Mouse (Mus musculus) cerebellum, adult 2 months (tissue): ENCODE measurements around the gene Tbc1d14.

Experiments used
- CTCF ChIP-seq: fragments of 200-500 bp; IDR thresholded peaks from 2 replicates; pipeline ENCODE4 v1.5.1; 2011; ENCODE audit warnings: low read depth, mild to moderate bottlenecking, control low read depth, low read length, moderate library complexity, borderline replicate concordance; ENCODE audit not compliant: insufficient read depth
- POLR2A ChIP-seq: fragments of 200-500 bp; IDR thresholded peaks from 2 replicates; pipeline ENCODE4 v1.6.1; 2011; ENCODE audit warnings: low read length, control low read depth, borderline replicate concordance; ENCODE audit not compliant: insufficient read depth

- TF ChIP-seq CTCF (no peak), POLR2A (no peak)
Measured at GRCm38 (mm10) chr5:36505235-36505634, 87.8 kb downstream of the Tbc1d14 start.
